Mouse (Mus musculus) large intestine, adult 2 months (tissue): Measurements from ENCODE around the gene Unc5b. TPM values are rescaled to one million over a fixed set of nuclear protein-coding genes. Genes with fewer than 3 reads are reported as not detected.
A peak's percentile ranks its signal among the peaks of the same experiment; 100 is the strongest.
"Not testable (repeated sequence)": the region's sequence is repeated elsewhere in the genome, so short reads cannot be mapped to it uniquely, and the experiment has no call there.

ENCODE experiments used
- DNase-seq: peaks from one replicate; pipeline ENCODE4 v3.0.0-alpha.2; 2012; ENCODE audit warnings: low read depth, low spot score
- WGBS: fragments of 180-500 bp; shearing (Covaris S2); methylation state at CpG from one replicate; pipeline ENCODE4 v1.1.7; 2018; 5-methylcytosine and 5-hydroxymethylcytosine counted together
- polyA plus RNA-seq: library from polyadenylated mRNA; depleted of rRNA; stranded (reverse); fragments of >200 nt; gene quantifications from 2 replicates; pipeline ENCODE4 v1.2.3, GENCODE M21; 2012; rRNA removed

The Unc5b gene
- polyA plus RNA-seq, result 16.2 and 22.5 TPM in 2 replicates

GRCm38 (mm10) chr10:60831379-60831778 lies at the start of gene Unc5b:
Unc5b (minus strand) TSS chr10:60831581.
- peak; percentile 73 for DNase-seq
- WGBS, result 1% methylated on average over 53 of the region's 53 CpGs

DNA sequence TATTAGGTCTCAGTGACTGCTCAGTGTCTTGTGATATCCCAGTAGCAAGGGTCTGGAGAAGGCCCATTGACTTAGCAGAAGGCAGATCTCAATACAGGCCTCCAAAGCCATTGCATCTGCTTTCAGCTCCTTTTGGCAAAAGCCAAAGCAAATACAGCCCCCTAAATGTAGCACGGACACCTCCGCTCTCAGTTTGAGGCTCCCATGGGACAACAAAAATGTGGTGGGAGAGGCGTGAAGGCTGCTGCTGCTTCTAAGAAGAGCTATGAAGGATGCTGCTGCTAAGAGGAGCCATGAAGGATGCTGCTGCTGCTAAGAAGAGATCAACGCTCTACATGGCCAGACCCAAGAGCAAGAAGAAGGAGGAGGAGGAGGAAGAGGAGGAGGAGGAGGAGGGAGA lies 48.4 kb upstream of the Unc5b start:
- 83% methylated on average over 4 of the region's 4 CpGs for WGBS
- DNase-seq, result no peak

DNA sequence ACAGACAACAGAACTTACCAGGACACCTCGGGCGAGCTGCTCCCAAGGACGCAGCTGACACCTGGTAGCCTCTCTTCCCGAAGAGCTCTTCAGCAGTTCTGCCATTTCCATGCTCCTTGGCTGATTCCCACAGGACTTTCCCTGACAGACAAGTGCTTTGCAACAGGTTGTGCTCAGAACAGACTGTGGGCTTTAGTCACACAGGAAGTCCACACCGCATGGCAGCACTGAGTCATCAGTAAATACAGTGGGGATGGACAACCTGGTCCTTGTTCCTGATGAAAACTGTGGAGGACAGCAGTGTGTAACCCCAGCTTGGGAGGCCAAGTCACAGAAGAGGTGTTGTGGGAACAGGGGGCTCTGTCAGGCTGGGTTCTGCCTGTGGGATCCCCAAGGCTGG lies 45.7 kb upstream of the Unc5b start:
- 78% methylated on average over 5 of the region's 5 CpGs for WGBS
- no peak for DNase-seq

GRCm38 (mm10) chr10:60875011-60875410 lies 43.6 kb upstream of the Unc5b start:
- no peak for DNase-seq
- 74% methylated on average over 1 of the region's 1 CpGs for WGBS

GRCm38 (mm10) chr10:60863318-60863717 lies 31.9 kb upstream of the Unc5b start:
- DNase-seq, result no peak
- WGBS, result 90% methylated on average over 6 of the region's 6 CpGs

DNA sequence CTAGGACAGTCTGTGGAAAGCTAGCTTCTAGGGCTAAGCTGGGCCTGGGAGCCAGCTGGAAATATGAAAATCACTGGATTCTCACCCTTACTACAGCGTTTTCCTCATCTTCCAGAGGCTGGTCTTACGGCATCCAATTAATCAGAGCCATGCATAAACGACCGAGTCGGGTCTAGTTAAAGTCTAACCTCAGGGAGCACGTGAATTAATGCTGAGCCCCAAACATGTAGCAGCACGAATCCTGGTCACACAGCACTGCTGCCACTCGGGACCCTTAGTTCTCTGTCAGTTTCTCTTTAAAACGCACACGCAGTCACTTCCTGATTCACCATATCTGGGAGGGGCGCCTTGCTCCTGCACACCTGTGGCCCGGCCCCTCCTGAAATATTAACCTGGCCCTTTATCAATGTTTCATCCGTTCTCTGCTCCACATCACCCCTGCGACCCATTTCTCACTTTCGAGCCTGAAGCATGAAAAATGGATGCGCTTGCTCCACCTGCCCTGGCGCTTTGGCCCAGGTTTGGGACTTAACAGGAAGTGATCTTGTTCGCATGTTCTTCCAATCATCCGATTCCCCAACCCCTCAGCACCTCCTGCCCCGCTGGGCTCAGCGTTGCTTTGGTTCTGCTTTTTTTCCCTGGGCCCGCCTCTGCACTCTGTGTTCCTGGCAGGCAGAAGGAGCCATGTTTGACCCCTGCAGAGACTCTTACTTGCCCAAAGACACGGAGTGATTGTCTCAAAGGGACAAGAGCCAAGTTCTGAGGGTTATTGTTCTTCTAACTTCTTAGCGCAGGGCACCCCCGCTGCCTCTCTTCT lies 31.3 kb upstream of the Unc5b start:
- WGBS, result 30% methylated on average over 25 of the region's 25 CpGs
- DNase-seq, result peak; percentile 4

- DNase-seq, result not testable (repeated sequence)
Measured at GRCm38 (mm10) chr10:60845271-60845670, 13.9 kb upstream of the Unc5b start.

DNA sequence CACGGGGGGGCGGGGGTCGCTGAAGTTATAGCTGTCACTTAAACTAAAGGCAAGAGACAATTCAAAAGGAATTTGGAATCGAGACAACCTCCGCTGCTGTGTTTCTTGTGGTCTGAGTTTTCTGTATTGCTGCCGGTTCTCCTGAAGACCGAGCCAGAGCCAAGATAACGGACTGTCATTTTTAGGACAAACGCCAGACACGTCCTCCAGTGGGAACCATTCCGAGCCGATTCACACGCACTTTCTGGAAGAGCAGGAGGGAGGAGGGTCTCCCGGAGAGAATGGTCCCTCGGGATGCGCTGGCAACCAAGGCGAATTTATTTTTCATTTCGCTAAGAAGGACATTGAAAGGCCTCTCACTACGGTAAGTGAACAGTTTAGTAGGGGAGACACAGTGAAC lies 7.4 kb upstream of the Unc5b start:
- no peak for DNase-seq
- 55% methylated on average over 19 of the region's 19 CpGs for WGBS

GRCm38 (mm10) chr10:60834949-60835348 lies 3.6 kb upstream of the Unc5b start:
- 10% methylated on average over 13 of the region's 13 CpGs for WGBS
- DNase-seq, result no peak

DNA sequence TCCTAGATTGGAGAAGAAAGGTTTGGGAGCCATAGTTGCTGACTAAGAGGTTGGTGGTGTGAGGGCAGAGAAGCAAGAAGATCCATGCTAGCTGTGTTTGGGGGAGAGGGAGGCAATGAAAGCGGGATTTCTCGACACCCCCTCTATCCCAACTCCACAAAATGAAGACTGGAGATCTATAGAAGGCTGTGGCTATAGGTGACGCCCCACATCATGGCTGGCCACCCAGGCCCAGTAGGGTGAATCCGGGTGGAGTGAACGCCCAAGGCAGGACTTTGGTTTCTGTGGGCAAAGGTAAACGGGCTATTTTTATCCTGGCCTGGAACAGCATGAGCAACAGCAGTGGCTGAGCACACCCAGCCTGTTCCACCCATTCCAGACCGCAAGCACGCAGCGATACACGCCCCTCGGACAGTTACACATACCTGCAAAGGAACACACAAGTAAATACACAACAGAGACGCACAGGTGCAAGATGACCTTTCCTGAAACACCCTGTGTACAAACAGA lies 1.3 kb upstream of the Unc5b start:
- peak; percentile 81 for DNase-seq
- 50% methylated on average over 12 of the region's 12 CpGs for WGBS

DNA sequence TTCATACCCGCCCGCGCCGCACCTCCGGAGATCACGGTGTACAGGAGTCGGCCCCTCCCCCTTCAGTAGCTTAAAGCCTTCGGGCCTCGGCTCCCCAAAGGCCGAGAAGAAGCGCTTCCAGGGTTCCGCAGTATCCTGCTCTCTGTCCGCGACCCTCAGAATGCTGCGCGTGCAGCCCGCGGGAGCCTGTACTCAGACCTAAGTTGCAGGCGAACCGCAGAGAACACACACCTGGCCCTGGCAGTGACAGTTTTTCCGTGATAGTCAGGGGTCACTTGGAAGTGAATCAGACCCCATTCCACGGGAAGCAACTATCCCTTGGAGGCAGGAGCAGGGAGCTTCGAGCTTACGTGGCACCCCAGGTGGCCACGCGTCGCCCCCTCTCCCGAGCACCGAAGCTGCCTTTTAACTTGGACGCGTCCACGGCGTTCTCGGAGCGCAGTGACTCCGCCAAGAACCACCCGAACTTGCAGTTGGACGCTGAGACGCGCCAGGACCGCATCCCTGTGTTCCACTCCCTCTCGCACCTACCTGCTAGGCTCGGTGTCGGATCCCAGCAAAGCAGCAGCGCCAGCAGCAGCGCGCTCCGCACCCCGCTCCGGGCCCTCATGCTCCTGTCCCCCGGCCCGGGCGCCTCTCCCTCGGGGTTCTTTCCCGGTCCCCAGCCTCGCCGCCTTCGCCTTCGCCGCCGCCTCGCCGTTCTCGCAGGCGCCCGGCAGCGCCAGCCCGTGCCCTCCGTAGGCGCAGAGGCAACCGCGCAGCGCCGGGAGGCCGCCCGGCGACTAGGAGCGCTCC lies 628 bp downstream of the Unc5b start:
- WGBS, result under 1% methylated on average over 78 of the region's 78 CpGs
- DNase-seq, result no peak

GRCm38 (mm10) chr10:60830000-60830399 lies 1.4 kb downstream of the Unc5b start:
- 3% methylated on average over 11 of the region's 11 CpGs for WGBS
- DNase-seq, result no peak

DNA sequence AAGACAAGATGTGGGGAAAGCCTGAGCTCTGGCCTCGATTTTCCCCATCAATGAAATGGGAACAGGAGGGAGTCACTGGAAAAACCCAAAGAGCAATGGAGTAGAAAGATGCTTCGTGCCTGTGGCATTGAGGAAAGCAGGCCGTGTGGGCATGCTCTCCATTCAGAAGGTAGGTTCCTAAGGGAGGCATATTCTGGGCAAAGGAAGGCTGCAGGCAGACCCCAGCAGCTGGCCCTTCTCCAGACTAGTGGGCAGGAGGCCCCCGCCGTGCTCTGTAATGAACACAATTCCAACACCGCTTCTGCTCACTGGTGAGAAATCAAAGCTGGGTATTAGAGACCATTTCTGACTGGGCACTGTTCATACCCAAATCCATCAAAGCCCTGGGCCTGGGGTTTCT lies 2.3 kb downstream of the Unc5b start:
- DNase-seq, result no peak
- WGBS, result 78% methylated on average over 6 of the region's 6 CpGs

GRCm38 (mm10) chr10:60827901-60828670 lies 3.3 kb downstream of the Unc5b start:
- 48% methylated on average over 17 of the region's 17 CpGs for WGBS
- DNase-seq, result no peak

- 43% methylated on average over 5 of the region's 5 CpGs for WGBS
- DNase-seq, result no peak
Measured at GRCm38 (mm10) chr10:60827266-60827665, 4.1 kb downstream of the Unc5b start.

- no peak for DNase-seq
- WGBS, result 12% methylated on average over 34 of the region's 34 CpGs
Measured at GRCm38 (mm10) chr10:60826461-60827237, 4.7 kb downstream of the Unc5b start.

DNA sequence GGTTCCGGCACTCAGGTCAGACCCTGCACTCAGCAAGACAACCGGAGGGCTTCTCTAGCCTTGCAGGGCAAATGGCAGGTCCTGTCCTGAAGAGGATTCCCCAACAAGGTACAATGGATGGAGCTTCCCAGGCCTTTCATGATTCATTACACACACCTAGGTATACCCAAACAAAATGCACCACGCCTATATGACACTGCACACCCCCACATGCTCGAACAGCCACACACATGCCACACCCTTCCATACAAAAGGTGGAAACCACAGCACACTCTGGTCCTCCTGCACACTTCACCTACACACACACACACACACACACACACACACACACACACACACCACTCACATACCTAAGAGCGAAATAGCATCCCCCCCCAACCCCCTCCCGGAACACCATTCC lies 5.4 kb downstream of the Unc5b start:
- WGBS, result 52% methylated on average over 6 of the region's 6 CpGs

GRCm38 (mm10) chr10:60823744-60824143 lies 7.6 kb downstream of the Unc5b start:
- 69% methylated on average over 8 of the region's 8 CpGs for WGBS
- DNase-seq, result no peak

More for the DNA sequence above, 5.4 kb downstream of the Unc5b start:
- no peak for DNase-seq
